Mouse (Mus musculus) lung, postnatal 4 days (tissue): ENCODE measurements at regions not wholly inside any gene's neighbourhood (a gene's known extent, or its start where the extent isn't known, plus 50 kb on each side); places are given as distances from the start of the nearest gene placed in this dataset.

ENCODE experiments used
- DNase-seq, 2 experiments: peaks; one replicate each; pipeline ENCODE4 v3.0.0; 2021

DNA sequence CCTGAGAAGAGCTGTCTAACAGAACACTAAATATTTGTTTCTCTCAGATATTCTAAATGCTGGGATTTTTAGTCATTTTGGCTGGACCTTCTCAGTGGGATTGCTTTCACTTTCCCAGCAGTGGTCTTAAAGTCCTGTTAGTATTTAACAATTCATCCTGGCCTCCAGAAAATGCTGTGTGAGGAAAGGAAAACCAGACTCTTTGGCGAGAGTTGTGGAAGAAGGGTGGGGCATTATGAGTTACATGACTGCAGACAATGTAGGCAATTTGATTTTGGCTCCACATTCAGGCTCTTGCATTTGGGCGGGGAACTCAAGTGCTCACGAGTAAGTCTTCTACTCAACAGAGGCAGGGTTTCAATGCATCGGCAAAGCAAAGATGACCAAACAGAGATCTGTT lies 406.1 kb upstream of the Gm765 start:
- DNase-seq: no peak

DNA sequence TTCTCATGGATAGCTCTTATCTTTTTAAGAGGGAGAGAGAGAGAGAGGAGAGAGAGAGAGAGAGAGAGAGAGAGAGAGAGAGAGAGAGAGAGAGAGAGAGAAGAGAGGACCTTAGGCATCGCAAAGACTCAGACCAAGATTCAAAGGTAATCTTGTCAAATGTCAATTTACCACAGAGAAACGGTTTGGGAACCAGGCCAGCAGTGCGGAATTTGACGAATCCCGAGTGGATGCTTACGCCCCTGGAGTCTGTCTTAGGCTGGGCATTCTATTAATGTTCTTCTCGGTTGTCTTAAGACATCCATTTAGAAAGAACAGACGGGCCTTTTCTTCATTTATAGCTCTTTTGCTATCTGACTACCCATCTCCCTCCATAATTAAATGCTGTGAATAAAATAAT lies 404.4 kb upstream of the Gm765 start:
- DNase-seq: no peak

DNA sequence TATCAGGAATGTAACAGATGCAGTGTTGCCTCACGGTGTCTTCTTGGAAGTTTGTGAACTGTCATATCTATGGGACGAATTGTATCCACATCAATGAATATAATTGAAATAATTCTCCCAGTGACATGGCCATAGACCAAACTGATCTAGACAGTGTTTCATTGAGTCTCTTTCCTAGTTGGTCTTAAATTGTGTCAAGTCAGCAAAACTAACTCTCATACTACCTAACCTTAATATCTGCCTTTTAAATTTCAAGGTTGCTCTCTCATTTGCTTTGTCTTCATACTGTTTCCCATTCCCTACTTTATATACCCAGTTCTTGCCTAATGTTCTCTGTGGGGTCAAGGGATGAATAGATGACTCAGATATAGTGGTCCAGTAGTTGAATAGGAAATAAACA lies 397.9 kb upstream of the Gm765 start:
- no peak for DNase-seq

DNA sequence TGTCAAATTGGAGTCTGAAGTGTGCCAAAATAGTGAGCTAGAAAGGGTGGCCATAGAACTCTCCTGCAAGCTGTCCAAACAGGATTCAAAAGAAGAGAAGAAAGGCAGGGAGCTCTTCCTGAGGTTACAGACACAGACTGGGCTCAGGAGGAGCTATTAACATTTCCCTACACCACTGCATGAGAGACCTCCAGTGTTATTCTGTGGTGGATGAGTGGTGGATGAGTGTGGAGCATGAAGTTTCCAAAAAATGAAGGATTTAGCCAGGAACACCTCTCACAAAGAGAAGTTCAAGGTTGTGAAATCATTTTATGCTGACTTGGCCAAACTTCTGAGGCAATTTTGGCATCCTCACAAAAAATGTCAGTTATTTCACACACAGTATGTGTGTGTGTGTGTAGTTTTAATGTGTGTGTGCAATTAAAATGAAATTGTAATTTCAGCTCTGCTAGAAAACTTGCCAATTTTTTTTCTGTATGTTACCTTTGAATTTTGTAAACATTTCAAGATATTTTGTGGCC lies 388.5 kb upstream of the Gm765 start:
- DNase-seq: no peak

DNA sequence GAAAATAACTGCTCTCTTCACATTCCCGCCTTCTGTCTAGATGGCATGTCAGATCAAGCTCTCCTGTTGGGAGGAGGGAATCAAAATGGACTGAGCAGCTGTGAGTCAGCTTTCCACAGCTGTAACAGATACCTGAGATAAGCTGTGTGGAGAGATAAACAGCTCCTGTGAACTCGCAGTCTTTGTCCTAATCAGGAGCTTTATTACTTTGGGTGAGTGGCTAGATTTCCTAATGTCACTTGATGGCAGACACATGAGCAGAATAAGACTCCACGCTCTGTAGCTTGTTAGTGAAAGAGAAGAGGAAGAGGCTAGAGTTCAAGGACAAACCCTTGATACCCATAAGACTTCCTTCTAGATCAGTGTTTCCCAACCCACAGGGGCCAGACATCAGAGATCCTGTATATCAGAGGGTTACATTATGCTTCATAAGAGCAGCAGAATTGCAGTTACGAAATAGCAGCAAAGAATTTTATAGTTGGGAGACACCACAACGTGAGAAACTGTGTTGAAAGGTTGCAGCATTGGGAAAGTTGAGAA lies 384.1 kb upstream of the Gm765 start:
- DNase-seq: no peak

DNA sequence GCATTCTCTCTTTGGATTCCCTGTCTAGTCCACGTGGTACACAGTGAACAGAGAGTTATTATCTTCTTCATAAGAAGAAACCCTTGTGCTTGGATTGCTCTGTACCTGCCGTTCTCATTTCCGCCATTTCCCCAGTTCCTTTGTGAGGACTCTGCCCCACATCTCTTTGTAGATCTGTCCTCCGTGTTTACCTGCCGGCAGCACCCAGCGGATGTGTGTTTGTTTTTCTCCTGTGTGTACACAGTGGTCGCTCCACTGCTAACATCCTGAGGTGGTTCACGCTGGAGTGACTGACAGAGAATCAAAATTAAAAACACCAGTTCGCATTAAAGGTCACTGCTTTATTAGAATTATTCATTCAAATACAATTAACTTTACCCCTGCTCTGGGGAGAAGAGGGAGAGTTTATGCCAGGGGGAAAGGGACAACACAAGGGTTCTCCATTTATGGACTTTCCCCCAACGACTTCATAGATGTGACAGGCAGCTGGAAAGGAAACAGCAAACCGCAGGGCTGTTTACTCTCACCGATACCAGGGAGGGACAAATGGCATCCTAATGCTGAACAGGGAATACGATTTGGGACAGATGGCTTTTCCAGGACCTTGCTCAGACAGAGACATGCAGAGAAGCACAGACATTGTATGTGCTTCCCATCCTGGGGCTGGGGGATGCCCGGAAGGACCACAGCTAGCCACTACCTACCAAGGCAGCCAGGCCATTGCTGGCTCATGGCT lies 362.5 kb upstream of the Gm765 start:
- DNase-seq: no peak

DNA sequence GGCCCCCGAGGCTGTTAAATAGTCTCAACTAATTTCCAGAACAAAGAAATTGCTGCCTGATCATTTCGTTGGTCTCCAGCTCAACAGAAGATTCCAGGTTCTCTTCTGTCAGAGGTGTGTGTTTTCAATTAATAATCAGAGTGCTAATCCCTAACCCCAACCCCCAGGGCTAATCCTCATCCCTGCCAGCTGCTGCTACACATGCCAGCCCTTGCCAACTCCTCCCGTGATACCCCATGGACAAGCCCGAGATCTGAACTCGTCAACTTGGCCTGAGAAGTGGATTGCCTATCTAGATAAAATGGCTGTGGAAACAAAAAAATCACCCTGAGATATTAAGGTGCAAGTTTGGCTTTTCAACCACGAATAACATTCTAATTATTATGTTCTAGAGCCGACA lies 355.0 kb upstream of the Gm765 start:
- no peak for DNase-seq

DNA sequence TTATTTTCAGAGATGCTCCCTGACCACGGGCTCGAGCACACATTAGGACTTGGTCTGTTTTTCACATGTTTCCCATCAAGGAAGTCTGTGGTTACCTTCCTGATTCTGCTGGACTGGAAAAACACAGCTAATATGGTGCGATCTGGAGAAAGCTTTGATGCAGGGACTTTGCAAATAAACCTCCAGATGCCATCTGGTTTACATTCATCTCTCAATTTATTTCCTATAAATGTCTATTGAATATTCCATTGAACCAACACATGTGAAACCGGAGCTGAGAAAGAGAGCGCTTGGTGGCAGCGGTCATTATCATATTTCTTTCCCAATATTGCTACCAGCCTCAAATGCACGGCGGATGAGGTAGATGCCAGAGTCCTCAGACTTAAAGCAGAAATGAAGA lies 350.9 kb upstream of the Gm765 start:
- DNase-seq: no peak

DNA sequence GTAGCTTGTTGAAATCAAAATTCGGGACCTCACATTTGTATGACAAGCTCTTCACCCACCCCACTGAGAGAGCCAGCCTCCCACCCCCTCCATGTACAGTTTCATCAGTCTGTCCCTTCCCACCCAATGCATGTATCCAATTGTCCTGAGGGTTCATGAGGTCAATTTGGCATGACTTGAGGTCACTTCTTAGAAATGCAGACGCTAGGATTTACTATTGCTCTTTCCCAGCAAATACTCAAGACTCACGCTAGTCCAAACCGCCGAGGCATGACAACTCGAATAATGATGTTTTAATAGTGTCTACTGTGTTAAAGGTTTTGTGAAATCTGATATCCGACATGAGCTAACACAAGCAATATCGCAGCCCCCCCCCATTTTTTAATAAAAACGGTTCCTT lies 347.6 kb upstream of the Gm765 start:
- DNase-seq: no peak

DNA sequence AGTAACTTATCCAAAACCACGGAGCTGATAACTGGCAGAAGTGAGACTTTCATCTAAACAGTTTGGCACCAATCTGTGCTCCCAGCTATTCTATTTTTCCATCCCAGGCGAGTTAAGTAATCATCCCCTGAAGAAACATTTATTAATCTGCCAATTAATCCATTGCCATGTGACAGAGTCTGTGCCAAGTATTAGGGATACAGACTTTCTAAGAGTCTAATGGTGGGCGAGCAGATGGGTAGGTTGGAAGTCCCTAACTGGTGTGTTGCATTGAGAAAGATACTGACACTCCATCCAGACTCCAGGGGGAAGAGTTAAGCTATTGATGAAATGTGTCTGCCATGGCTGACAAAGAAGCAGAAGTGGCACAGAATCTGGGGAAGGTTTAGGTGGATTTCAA lies 346.8 kb upstream of the Gm765 start:
- DNase-seq: no peak

DNA sequence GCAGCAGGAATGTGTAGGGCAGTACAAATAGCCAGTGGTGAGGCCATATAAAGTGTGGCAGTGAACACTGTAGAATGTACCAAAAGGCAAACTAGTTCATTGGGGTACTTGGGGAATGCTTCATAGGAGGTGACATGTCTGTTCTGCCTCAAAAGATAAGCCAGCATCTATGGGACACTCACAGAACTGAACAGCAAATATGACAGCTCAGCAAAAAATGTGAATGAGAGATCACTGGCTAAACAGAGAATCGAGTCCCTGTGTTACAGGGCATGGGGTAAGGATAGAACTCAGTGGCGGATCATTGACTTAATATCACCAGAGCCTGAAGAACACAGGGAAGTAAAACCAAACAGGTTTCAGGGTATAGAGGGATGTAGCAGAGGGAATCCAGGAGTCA lies 346.1 kb upstream of the Gm765 start:
- DNase-seq: no peak

DNA sequence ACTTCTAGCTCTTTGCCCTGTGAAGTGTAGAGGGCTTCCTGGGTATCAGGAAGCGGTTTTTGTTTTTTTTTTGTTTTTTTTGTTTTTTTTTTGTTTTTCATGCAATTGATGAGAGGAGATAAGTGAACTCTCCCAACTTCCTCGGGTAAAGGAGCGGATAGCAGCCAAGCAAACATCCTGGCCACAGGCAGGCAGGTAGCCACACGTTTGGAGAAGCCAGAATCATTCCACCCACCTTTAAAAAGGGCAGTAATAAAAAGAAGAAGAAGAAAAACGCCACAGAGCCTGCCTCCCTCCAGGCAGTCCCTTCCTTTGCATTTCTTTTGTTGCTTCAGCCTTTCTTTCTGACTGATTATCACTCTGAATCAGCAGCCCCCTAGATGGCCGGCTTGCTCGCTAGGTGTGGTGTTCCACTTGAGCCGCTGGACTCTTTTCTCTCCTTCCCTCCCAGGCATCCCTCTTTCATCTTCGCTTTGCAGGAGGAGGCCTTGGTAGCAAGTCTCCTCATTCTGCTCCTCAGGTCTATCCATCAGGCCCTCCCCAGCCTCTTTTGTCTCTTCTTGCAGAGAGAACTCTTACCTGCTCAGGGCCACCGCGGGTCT lies 323.9 kb upstream of the Gm765 start:
- no peak for DNase-seq

DNA sequence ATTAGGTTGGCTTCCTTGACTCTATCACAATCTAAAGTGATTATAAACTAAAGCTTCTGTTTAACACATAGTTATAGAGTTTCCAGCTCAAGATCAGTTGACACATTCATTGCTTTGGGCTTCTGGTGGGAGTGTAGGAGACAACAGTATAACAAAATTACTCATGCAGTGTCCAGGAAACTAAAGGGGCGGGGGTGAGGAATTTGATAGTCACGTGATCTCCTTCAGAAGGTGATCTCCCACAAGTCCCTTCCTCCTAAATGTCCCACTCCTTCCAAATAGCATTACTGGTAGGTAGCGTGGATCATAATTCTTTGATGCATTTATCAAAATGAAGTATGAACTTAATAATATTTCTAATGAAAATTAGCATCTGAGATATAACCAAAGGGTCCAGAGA lies 309.3 kb upstream of the Gm765 start:
- DNase-seq: no peak

DNA sequence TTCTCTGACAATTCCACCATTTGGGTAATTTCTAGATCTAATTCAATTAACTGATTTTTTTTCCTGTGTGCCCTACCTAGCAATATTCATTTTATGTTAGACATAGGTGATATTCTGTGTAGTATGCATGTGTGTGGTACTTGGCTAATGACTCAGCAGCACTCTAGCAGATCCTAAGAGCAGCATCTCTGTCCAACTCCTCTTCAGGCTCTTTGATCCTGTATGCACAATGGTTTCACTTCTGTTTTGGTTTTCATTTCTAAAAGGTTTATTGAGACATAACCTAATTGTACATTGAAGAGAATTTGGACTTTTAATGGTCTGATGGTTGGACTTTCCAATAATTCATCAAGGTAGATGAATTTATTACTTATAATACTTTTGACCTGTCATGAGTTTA lies 308.8 kb upstream of the Gm765 start:
- no peak for DNase-seq

DNA sequence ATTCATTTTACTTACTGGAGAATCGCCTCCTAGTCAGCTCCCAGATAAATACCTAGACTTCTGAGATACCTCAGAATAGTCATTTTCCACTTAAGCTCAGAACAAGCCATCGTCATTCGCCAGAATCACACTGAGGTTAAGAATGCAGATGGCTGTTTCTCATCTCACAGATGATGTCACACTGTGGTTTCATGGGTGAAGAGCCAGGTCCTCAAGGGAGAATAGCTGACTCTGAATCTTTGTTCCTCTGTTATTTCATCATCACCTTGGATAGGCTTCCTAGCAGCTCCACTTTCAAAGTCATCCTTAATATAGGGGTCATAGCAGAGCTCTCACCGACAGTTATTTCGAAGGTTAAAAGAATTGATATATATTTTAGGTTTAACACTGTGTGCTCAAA lies 297.8 kb upstream of the Gm765 start:
- DNase-seq: no peak

DNA sequence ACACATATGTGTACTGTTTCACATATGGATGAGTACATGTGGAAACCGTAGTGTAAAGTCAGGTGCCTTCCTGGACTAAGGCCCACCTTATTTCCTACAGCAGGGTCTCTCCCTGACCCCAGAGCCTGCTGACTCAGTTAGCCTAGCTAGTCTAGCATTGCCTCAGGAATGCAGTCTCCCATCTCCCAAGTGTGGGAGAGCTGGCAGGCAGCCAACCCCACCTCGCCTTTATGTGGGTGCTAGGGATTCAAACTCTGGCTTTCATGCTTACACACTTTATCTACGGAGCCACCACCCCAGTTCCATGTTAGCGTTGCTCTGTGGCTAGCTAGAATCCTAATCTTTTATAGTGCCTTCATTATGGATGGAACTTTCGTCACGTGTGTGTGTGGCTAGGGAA lies 293.3 kb upstream of the Gm765 start:
- DNase-seq: no peak

DNA sequence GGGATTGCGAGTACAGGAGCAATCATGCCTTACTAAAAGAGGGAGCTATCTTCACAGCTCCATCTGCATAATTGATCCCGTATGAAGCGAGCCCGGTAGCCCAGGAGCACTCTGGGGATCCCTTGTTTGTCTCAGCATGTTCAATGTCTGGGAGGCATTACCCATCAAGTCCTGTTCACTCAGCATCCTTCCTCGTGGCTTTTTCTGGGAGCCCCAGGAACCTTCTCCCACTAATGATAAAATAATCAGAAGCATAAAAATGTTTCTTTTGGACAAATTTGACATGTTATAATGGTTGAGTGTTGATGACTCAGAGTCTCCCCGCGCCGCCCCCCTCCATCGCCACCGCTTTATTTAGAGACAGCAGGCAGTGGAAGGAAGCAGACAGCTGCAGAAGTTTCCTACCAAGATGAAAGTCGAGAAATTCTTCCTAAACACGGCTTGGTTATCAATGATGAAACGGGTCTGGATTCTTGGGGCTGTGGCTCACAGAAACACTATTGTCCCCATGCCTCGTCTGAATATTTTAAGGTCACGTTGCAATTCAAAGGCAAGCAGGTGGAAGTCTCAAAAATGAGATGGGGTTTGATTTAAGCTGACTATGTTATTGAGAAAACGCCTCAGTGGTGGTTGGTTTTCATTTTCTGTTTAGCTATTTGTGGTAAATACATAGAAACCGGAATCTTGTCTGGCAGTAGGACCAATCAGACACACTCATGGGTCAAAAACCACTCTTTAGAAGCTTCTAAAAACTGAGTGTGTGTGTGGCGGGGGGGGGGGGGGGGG lies 289.9 kb upstream of the Gm765 start:
- DNase-seq: no peak

DNA sequence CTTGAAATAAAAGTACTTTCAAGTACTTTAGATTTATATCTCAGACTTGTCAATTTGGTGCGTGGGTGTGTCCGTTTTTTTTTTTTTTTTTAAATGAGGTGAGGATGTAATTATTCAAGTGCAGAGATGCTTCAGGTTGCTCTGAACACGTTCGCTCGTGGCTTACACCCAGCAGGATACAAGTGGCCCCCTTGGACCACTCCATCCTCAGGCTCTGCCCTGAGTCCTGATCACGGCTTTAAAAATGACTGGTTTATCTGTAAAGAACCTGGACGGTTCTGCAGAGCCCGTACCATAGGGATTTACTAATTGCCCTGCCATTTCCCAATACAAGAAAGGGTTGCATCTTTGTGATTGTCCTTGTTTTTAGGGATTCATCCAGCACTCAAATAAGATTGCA lies 288.7 kb upstream of the Gm765 start:
- DNase-seq: no peak

DNA sequence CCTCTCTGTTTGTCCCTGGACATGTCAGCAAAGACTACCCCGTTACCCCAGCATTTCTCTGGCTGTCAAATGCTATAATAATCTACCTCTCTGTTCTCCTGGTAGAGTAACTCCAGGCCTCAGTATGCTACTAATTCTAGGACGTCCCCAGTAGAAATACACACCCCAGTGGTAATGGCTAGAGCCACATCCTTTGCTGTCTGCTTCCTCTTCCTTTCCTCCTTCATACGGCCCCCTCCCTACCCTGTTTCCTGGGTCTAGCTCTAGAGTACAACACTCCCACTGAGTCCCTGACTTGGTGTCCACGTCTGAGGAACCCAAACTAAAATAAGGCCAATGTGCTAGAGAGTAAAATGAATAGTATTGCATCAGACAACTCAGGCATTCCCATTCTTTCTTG lies 287.1 kb upstream of the Gm765 start:
- DNase-seq: no peak

DNA sequence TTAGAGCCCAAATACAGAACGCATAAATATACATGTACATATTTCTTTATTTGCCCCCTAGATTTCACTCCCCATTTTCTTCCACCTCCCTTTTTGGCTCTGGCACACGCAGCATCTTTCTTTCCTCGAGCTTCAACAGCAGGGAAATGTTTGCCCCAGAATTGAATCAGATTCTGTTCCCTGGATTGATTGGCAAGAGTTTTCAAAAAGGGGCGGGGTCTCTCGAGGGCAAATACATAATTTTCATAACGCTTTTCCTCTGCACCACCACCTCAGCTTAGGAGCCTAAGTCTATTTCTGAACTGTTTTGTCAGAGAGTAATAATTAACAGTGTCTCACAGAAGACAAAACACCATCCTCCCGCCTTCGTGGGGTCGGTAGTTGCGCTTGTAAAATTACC lies 283.9 kb upstream of the Gm765 start:
- no peak for DNase-seq

DNA sequence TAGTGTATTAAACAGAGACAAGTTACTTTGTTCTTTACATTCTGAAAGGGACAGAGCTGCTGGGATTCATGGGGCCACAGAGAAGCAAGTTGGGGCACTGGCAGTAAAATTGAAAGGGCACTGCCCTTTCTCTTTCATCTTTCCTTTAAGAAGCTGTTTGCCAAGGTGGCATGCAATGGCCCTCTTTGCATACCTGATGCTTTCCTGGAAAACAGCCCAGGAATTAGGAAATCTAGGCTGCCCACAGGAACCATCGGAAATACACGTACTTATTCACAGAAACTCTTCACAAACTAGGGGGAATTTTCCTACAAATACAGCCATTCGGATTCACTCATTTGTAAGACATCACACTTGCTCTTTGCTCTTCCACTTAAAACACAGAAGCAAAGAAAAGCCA lies 278.3 kb upstream of the Gm765 start:
- DNase-seq: peak; percentile 29 to 36

DNA sequence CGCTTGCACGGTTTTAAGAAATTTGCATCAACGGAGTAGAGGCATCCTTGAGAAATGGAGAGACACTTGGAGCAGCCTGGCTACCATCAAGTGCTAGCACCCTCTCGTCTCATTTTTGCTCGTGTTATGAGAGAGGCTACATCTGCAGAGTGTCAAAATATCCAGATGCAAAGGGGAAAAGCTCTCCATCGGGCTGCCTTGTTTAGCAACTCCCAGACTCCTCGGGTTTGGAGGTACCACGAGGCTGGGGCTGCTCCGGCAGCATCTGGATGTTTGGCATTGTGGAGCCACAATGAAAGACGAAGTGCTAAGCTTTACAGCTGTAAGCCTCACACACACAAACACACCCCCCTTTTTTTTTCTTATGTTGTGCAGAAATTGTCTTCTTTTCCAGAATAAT lies 270.5 kb upstream of the Gm765 start:
- DNase-seq: peak in 1 of 2 experiments; percentile 25

DNA sequence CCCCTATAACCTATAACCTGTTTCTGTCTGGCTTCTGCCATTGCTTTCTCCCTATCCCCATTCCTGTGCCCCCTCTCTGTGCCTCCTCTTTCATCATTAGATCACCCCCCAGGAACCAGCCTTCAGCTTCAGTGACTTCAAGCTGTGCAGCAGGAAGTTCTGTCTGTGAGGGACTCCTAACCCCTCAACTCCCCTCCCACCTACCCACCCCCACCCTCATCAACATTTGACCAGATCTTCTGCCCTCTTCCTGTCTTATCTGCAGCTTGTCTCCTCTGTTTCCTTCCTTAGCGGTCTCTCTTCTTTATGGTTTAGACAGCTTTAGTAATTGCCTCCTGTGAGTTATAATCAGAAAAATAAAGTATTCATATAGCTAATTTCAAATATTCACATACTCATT lies 266.6 kb upstream of the Gm765 start:
- no peak for DNase-seq

DNA sequence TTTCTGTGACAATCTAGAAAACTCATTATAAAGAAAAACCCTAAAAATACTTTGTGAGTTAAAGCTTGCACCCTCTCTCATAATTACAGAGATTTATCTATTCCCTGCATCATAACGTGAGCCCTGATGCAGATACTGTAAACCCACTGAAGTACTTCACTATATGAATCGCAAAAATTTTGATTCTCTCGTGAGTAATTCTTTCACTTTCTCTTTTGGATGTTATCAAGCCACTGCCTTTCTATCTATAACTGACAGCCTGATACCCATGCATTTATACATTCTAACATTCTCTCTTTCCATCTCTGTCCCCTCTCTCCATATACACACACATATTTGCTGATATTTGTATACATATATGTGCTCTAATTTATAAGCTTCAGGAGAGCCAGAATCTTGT lies 264.1 kb upstream of the Gm765 start:
- DNase-seq: no peak
